Mouse (Mus musculus) left cerebral cortex, adult 2 months (tissue): ENCODE measurements around the gene Creb3l1. TPM values are rescaled to one million over a fixed set of nuclear protein-coding genes. Genes with fewer than 3 reads are reported as not detected.

Source experiments
- DNase-seq, 2 experiments: peaks; one replicate each; pipeline ENCODE4 v3.0.0; 2021 to 2022; ENCODE audit warnings: low spot score in 2 of 2, mixed read lengths in 1 of 2; ENCODE audit errors: extremely low spot score in 1 of 2
- H3K27ac ChIP-seq: fragments of 200-600 bp; 2 replicates; pipeline ENCODE4 v1.8.1; 2022
- H3K4me3 ChIP-seq: fragments of 200-600 bp; 2 replicates; pipeline ENCODE4 v1.8.1; 2022
- CTCF ChIP-seq: fragments of 200-600 bp; IDR thresholded peaks from 2 replicates; pipeline ENCODE4 v1.8.1; 2022; ENCODE audit warnings: antibody characterized with exemption, mild to moderate bottlenecking, moderate library complexity
- intact Hi-C: fragments of 180-260 bp; cut with DNase I; formaldehyde crosslinking; loops from one replicate; pipeline ENCODE4 v1.15.1; 2025
- total RNA-seq, 2 experiments: library from RNA; stranded (reverse); gene quantifications; 2 replicates each; pipeline ENCODE4 v1.2.3; 2021

The Creb3l1 gene
- total RNA-seq, 2 experiments from 2014 or later = 2.3 TPM

DNA sequence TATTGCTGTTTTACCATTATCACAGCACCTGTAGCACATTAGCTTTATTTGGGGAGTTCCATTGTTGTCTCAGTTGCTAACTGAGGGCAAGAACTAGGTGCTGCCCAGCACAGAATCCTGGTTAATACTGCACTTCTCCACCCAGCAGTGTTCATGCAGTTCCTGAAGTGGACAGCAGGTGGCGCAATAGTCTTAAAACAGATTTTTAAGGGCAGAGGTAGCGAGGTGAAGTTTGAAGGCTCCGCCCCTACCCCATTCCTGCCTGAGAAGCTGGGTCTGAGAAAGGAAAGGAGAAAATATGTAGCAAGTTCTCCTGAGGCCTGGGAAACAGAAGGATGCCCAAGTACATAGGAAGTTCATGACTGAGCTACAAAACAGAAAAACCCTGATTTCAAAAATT is 36.8 kb downstream of the Creb3l1 start:
- DNase-seq = peak; percentile 79 to 91
- peak; percentile 92 for TF ChIP-seq CTCF
- intact Hi-C loops = loop anchor here (1.0 to 5.0 kb wide), 3 partner anchors 71 to 451 kb away; no protein-coding TSS in a partner anchor
- Histone ChIP-seq H3K27ac (no peak overlapping the region), H3K4me3 (no peak overlapping the region)

DNA sequence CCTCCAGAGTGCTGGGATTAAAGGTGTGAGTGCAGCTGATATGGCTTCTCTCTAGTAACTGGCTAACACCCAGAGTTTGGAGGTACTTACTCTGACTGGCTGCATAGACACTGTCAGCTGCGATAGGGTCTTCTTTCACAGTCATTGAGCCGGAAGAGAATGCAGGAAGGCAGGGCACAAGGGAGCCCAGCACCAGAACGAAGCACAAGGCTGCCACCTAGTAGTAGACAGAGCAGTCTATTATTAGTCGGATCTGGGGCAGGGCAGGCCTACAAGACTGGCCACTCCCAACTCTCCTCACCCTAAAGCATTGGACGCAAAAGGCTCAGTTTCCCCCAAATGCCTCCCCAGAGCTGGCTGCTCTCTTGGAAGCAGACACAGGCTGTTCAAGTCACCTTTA is 38.2 kb downstream of the Creb3l1 start:
- intact Hi-C loops = loop anchor here (1.0 to 5.0 kb wide), 3 partner anchors 40 to 453 kb away; no protein-coding TSS in a partner anchor
- DNase-seq = no peak
- H3K4me3 ChIP-seq = no peak overlapping the region
- H3K27ac ChIP-seq = no peak overlapping the region
- peak; percentile 32 for TF ChIP-seq CTCF

DNA sequence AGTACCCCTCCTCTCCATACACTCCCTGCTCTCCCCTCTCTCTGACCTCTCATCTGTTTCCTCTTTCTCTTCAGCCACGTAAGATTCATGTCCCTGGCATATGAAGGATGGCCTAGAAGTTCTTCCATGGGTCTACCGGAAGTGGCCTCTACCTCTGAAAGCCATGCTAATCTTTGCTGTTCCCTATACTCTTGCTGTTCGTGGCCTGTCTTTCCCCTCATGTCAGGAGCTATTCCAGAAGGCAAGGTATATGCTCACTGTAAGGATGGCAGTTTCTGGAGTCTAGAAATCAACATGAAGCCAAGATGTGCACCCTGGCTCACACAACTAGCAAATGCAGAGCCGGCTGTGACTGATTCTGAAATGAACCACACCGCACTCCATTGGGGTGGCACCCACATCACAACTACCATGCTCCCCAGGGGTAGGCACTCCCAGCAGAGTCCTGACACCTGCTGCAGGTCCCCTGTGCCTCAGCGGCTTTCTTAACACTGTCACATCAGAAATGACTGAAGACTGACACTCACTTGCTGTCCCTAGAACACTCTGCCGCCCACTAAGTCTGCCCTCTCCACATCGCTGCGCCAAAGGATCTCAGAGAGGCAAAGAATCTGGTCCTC is 39.3 kb downstream of the Creb3l1 start:
- Histone ChIP-seq H3K27ac (no peak overlapping the region), H3K4me3 (no peak overlapping the region)
- DNase-seq = no peak
- TF ChIP-seq CTCF = no peak
- intact Hi-C loops = loop anchor here (5.0 kb wide), 1 partner anchor 347 kb away; no protein-coding TSS in a partner anchor

DNA sequence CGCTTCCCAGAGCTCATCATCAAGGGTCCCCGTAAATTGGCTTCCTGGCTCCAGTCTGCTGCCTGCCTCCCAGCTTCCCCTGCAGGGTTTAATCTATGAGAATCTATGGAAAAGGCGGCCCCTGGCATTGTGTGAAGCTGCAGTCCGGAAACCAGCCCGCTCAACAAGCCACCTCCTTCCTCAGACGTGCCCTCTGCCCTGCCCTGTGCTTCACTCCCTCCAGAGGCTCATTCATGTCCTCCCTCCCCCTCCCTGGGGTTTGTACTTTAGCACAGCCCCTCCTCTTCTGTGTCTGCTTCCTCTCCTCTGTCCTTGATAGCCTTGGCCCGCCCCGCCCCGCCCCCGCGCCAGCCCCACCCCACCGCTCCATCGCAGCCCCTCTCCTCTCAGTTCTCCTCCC is 39.9 kb downstream of the Creb3l1 start:
- intact Hi-C loops = no loop called here
- no peak for DNase-seq
- Histone ChIP-seq H3K4me3 (no peak overlapping the region), H3K27ac (no peak overlapping the region)
- no peak for TF ChIP-seq CTCF

DNA sequence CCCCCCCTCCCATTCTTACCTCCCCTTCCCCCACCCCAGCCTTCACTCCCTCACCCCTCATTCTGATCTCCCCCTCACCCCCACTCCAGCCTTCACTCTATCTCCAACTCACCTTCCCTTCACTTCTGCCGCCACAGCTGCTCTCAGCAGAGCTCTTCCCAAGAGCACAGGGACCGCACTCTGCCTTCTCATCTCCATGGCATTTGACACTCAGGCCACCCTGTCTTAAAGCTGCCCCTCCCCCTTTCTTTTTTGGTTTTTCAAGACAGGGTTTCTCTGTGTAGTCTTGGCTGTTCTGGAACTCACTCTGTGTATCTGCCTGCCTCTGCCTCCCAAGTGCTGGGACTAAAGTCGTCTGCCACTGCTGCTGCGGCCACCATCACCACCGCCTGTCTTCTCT is 43.5 kb downstream of the Creb3l1 start:
- Histone ChIP-seq H3K27ac (no peak overlapping the region), H3K4me3 (no peak overlapping the region)
- DNase-seq = no peak
- intact Hi-C loops = no loop called here
- TF ChIP-seq CTCF = no peak

DNA sequence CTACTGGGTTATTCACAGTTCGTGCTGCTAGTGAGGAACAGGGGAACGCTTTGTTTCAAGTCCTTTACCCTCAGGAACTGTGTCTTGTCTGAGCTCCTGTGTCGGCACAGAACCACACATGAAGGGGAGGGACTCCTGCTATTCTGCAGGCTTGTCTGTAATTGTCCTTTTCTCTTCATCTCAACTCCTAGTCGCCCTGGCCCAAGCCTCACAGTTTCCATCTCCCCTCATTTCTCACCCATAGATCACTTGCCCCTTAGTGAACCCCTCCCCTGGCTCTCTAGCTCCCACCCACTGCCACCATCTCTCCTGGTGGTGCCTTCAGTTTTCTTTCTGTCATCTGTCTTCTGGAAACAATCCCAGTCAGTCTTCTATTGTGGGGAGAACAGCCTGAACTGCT is 44.1 kb downstream of the Creb3l1 start:
- no peak for TF ChIP-seq CTCF
- no peak overlapping the region for H3K4me3 ChIP-seq
- DNase-seq = no peak
- H3K27ac ChIP-seq = no peak overlapping the region
- intact Hi-C loops = no loop called here

DNA sequence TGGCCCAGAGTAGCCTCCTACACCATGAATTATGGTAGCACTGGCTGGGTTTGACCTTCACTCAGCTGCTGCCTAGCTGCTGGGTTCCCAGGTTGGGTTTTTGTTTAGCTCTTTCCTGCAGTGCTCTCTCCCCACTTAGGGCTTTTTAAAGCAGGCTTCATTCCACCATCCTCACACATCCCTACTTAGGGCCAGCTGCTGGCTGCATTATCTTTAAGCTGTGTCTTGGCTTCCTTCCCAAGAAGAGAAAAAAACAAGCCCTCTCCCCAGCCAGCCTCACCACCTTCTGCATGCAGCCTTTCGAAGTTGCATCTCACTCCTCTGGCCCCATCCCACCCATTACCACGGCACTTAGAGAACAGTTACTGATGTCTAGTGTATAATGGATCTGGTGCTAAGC is 45.8 kb downstream of the Creb3l1 start:
- Histone ChIP-seq H3K27ac (no peak overlapping the region; the same call in 1 of the 2 replicates), H3K4me3 (no peak overlapping the region)
- intact Hi-C loops = no loop called here
- no peak for TF ChIP-seq CTCF
- no peak for DNase-seq

DNA sequence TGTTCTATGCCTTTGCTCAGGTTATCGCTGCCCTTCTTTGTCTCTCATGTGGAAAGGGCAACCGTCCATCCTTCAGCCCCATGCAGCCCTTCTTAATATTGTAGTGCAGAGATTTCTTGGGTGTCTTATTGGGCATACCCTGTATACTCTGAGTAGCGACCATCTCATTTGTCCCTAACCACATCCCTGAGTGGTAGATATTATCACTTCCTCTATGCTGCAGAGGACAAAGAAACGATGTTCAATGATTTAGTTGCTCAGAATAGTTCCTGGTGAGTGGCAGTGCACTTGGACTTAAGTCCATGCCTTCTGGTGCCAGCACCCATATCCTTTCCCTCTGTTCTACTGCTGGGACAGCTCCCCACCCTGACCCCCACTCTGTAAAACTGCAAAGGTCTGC is 46.3 kb downstream of the Creb3l1 start:
- DNase-seq = no peak
- intact Hi-C loops = no loop called here
- TF ChIP-seq CTCF = no peak
- Histone ChIP-seq H3K27ac (no peak overlapping the region), H3K4me3 (no peak overlapping the region)

DNA sequence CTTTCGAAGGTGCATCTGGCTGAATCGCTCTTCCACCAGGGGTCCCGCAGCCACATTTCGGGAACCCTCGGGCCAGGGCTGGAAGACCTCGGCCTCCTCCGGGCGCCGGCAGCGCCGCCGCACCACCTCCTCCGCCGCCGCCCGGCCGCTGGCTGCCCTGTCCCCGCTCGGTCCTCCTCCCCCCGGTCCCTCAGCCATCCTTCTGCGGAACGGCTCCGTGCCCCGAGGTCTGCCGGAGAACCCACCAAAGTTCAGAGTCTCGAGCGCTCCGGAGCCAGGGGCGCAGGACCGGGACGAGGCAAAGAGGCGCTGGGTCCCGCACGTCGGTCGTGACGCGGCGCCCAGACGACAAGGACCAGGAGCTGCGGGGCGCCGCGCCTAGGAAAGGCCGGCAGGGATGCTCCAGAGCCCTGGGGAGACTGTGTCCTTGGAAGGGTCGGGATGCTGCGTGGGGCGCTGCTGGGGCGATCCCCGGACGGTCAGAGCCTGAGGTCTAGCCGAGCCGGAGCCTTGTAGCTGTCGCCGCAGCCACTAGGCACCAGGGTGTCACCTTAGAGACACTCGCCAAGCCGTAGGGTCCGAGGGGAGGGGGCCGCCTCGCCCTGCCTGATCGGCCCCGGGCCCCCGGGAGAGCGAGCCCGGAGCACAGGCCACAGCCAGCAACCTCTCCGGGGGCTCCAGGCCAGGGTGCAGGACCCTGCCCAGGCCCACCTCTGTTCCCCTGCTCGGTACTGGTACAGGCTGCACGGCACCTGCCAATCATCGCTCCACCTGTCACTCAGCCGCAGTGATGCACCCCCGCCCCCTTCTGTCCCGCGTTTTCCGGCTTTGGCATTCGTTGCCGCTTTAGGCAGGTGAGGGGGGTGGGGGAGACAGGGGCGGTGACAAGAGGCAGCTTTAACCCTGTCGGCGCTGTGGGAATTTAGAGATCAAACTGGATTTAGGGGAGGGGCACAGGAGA is 48.4 kb downstream of the Creb3l1 start, which contains the start of gene Dgkz:
Gene Dgkz (minus strand): TSS at position 284 of the 961 bp plus-strand sequence.
- TF ChIP-seq CTCF = no peak
- intact Hi-C loops = no loop called here
- Histone ChIP-seq H3K4me3 (peak within 1 kb of the TSS; percentile 58), H3K27ac (peak within 1 kb of the TSS; percentile 89)
- no peak for DNase-seq

DNA sequence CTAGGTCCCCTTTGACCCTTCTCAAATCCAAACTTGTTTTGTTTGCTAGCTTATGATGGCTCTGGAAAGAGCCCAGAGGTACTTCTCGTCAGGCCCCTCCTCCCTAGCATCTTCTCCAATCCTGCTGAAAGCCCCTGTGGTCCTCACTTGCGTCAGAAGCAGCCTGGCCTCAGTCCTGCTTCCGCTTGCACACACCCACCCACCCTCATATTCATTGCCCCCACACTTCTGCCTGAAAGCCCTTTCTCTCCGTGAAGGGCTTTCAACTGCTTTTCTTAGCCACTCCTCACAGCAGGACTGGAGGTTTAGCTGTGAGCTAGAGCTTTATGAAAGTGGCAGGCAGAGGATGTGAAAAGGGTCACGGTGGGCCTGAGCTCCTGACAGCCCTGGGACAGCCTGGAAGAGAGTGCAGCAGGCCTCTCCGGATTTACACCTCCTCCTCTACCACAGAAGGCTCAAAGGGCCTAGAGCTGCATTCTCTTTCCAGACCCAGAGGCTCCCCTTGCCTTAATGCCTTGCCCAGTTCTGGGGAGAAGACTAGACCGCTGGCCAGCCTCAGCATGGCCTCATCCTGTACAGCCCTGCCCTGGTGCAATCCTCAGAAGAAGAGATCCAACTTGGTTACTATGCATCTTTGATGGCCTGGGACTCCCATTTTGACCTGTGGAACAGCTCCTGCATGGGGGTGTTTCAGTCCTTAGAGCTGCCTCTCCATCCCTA is 50.7 kb downstream of the Creb3l1 start:
- Histone ChIP-seq H3K27ac (peak overlapping the region; percentile 89), H3K4me3 (no peak overlapping the region)
- no peak for TF ChIP-seq CTCF
- peak in 1 of 2 experiments; percentile 13 for DNase-seq
- intact Hi-C loops = no loop called here

DNA sequence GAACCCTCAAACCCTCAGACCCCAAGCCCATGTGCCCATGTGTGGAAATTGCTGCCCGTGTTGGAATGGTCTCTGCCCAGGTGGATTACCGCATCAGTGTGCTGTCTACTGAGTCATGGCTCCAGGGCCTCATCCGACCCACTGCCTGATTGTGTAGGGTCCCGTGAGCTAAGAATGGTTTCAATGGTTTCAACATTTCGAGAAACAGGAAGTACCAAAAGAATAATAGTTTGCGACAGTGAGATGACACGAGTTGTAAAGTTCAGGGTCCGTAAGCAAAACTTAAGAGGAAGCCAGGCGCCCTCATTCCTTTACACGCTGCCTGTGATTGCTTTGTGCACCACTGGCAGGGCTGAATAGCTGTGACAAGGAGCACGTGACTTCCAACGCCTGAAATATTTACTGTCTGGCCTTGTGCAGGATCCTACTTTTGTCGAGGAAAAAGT is 52.2 kb downstream of the Creb3l1 start:
- Histone ChIP-seq H3K27ac (peak overlapping the region; percentile 89), H3K4me3 (peak overlapping the region; percentile 11; the same call in 1 of the 2 replicates)
- DNase-seq = no peak
- TF ChIP-seq CTCF = no peak
- intact Hi-C loops = no loop called here
